Comparison of ENCODE assay signal across 14 mouse cellular contexts in the genomic region with DNA sequence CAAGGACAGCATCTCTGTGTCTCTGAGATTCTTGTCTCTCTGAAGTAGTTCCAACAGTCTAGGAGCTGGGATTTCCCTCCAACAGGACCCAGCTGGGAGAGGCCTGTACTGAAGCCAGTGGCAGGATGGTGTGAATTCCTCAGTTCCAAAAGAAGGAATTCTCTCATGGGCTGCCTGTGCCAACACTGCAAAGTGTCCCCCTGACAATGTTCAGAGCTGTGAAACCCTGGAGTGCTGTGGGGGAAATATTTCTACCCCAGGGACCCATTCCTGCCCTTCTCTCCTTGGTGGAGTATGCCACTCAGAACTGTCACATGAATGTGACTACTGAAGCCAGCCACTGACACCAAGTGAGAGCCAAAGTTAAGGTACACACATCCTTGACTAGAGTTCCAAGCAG.
"Had no signal": no experiment of that assay in that cellular context is flagged by ENCODE, and none has a peak within 500 bp of the region (broad histone marks: within the 10 kb centered on the region; RNA-seq: fewer than 3 reads in every experiment).

No protein-coding gene starts in this region.

- H3K4me3 ChIP-seq: kidney, embryonic 15.5 days; left cerebral cortex, adult 2 months; limb, embryonic 10.5 days; liver, embryonic 15.5 days; megakaryocyte, embryonic 14.5 days; midbrain, embryonic 15.5 days had no signal

- H3K9me3 ChIP-seq: kidney, embryonic 15.5 days; limb, embryonic 10.5 days; liver, embryonic 15.5 days; megakaryocyte, embryonic 14.5 days; midbrain, embryonic 15.5 days had no signal

- H3K27ac ChIP-seq: kidney, embryonic 15.5 days; left cerebral cortex, adult 2 months; limb, embryonic 10.5 days; liver, embryonic 15.5 days; macrophage; midbrain, embryonic 15.5 days; stomach, postnatal 0 days had no signal

- ATAC-seq: midbrain, embryonic 15.5 days had no signal

- H3K4me1 ChIP-seq: limb, embryonic 10.5 days; liver, embryonic 15.5 days; megakaryocyte, embryonic 14.5 days; midbrain, embryonic 15.5 days had no signal

- H3K36me3 ChIP-seq: kidney, embryonic 15.5 days; limb, embryonic 10.5 days; liver, embryonic 15.5 days; midbrain, embryonic 15.5 days had no signal

- H3K9ac ChIP-seq: kidney, embryonic 15.5 days; liver, embryonic 15.5 days; lung, embryonic 14.5 days; midbrain, embryonic 15.5 days had no signal

- DNase-seq: kidney, postnatal 14 days; lung, embryonic 14.5 days; lung, postnatal 14 days; thymus, postnatal 4 days had no signal

- H3K27me3 ChIP-seq: kidney, embryonic 15.5 days; liver, embryonic 15.5 days; megakaryocyte, embryonic 14.5 days; midbrain, embryonic 15.5 days had no signal

- H3K4me2 ChIP-seq: kidney, embryonic 15.5 days; liver, embryonic 11.5 days; liver, embryonic 15.5 days; lung, embryonic 14.5 days; midbrain, embryonic 11.5 days; midbrain, embryonic 15.5 days had no signal
